ENCODE assay signal across 8 mouse cellular contexts in genomic region chr13:34187571-34187970, GRCm38 (mm10). TPM values are rescaled to one million over a fixed set of nuclear protein-coding genes. Genes with fewer than 3 reads are reported as not detected.
DNase-seq lines count a peak whose midpoint lies in the region; ATAC-seq lines count a peak whose summit lies in the region.

No protein-coding gene starts in this region.

- WGBS in hindbrain, embryonic 15.5 days: 10% methylated on average over 5 of the region's 5 CpGs

- ATAC-seq in hindbrain, embryonic 15.5 days (ENCODE audit: low FRiP score, low read depth): peak; percentile 89

- H3K4me1 ChIP-seq in hindbrain, embryonic 15.5 days (replicated peaks): no peaks in the 10 kb centered on the region; the same call in 1 of the 2 replicates

- H3K4me3 ChIP-seq in hindbrain, embryonic 15.5 days: no peak overlapping the region

- H3K9ac ChIP-seq in hindbrain, embryonic 15.5 days: no peak overlapping the region

- no peak overlapping the region for H3K4me2 ChIP-seq in hindbrain, embryonic 15.5 days

- H3K9me3 ChIP-seq in hindbrain, embryonic 15.5 days: no peaks in the 10 kb centered on the region

- DNase-seq in T-cell, adult 2 months (ENCODE audit: low spot score): peak; percentile 51
- DNase-seq in cerebellum, adult 8-10 months: peak; percentile 68
- DNase-seq in frontal cortex, postnatal 10 days (ENCODE audit: low spot score in 2 of 2): peak; percentile 51 to 70
- DNase-seq in layer of hippocampus, postnatal 14 days (ENCODE audit: low spot score in 2 of 2): peak; percentile 63 to 85
- peak; percentile 62 to 78 for DNase-seq in lung, postnatal 4 days
- peak; percentile 72 for DNase-seq in right cerebral cortex, adult 18-20 months
- DNase-seq in urinary bladder, postnatal 36 days (ENCODE audit: low spot score in 2 of 2): peak; percentile 61 to 65

- no peaks in the 10 kb centered on the region for H3K27me3 ChIP-seq in hindbrain, embryonic 15.5 days

- H3K27ac ChIP-seq in hindbrain, embryonic 15.5 days (replicated peaks): no peak overlapping the region

- H3K36me3 ChIP-seq in hindbrain, embryonic 15.5 days: peaks cover 27% of the 10 kb centered on the region

RNA-seq across cellular contexts. Expression of gene Psmg4, which starts 24.8 kb away (rescaled TPM):
- 78.1 and 82.6 TPM in 2 replicates for polyA plus RNA-seq in hindbrain, embryonic 15.5 days (2015; fragmentation: Nextera tagmentation; extraction: Ambion mirVana)
- 10 to 100 TPM; 26.1 to 33.6 TPM for total RNA-seq in layer of hippocampus, postnatal 14 days (2021)

RNA-seq across cellular contexts. Expression of gene Tubb2b, which starts 57.3 kb away (rescaled TPM):
- polyA plus RNA-seq in hindbrain, embryonic 15.5 days (2015; fragmentation: Nextera tagmentation; extraction: Ambion mirVana): 939 and 1,019 TPM in 2 replicates
- total RNA-seq in layer of hippocampus, postnatal 14 days (2021): 100 to 1,000 TPM; 703 to 790 TPM
